Mouse (Mus musculus): ENCODE results near the gene Guca1a.

Guca1a gene

DNA sequence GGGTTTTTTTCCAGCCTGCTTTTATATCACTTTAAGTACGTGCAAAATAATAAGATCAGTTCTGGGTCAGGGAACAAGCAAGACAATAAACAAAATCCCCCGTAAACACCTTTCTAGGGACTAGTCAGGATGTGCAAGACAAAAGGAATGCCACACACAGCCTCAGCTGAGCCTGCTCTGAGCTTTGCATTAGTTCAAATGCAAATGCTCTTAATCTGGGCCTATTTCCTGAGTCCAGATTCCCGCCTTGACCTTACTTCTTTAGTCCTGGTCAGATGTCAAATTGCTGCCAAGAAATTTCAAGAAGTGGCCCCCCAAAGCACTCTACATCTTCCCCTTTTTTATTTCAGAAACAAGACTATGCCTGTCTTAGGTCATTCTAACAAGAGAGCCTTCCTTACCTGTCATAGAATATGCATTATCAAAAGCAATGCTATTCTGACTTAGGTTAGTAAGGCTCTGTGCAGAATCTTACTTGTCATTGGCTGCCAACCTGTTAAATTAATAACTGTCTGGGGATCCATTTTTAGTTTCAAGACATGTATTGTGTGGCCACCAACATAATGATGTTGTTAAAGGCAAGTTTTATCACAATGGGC lies 50.6 kb downstream of the Guca1a start:
- DNase-seq (ENCODE audit: low read depth, low spot score) = no peak

Data from CD4-positive, CD25-positive, alpha-beta regulatory T cell, adult 2 months (primary cell).